Mouse (Mus musculus) limb, embryonic 14.5 days (tissue): ENCODE measurements at regions not wholly inside any gene's neighbourhood (a gene's known extent, or its start where the extent isn't known, plus 50 kb on each side); places are given as distances from the start of the nearest gene placed in this dataset.
A peak's percentile ranks its signal among the peaks of the same experiment; 100 is the strongest.

Experiments
- ATAC-seq: fragments of 200-750 bp; cut with Nextera tagmentation; 2 replicates; pipeline ENCODE4 v1.8.0; 2017; ENCODE audit warnings: low read depth, moderate number of reproducible peaks, moderate TSS enrichment; ENCODE audit not compliant: low FRiP score
- DNase-seq: peaks from one replicate; pipeline ENCODE4 v3.0.0-alpha.2; 2015; ENCODE audit warnings: low spot score
- H3K27ac ChIP-seq: fragments of 300-500 bp; sonication (generic); replicated peaks from 2 replicates; pipeline ENCODE4 v1.5.1; 2014; ENCODE audit warnings: low read depth, mild to moderate bottlenecking, low read length, moderate library complexity, mixed read lengths
- H3K27me3 ChIP-seq: fragments of 300-500 bp; sonication (generic); 2 replicates; pipeline ENCODE4 v1.6.1; 2014; ENCODE audit warnings: low read length, mixed read lengths; ENCODE audit not compliant: control insufficient read depth, insufficient read depth
- H3K36me3 ChIP-seq: fragments of 300-500 bp; sonication (generic); 2 replicates; pipeline ENCODE4 v1.6.1; 2014; ENCODE audit warnings: mild to moderate bottlenecking, low read length, moderate library complexity, mixed read lengths; ENCODE audit not compliant: control insufficient read depth, insufficient read depth
- H3K4me1 ChIP-seq: fragments of 300-500 bp; sonication (generic); 2 replicates; pipeline ENCODE4 v1.6.1; 2014; ENCODE audit warnings: antibody characterized with exemption, low read length, mixed read lengths; ENCODE audit not compliant: control insufficient read depth, insufficient read depth
- H3K4me2 ChIP-seq: fragments of 300-500 bp; sonication (generic); replicated peaks from 2 replicates; pipeline ENCODE4 v1.6.1; 2014; ENCODE audit warnings: low read depth, mild to moderate bottlenecking, low read length, moderate library complexity; ENCODE audit not compliant: severe bottlenecking
- H3K4me3 ChIP-seq: fragments of 300-500 bp; sonication (generic); replicated peaks from 2 replicates; pipeline ENCODE4 v1.5.1; 2014; ENCODE audit warnings: low read length
- H3K9ac ChIP-seq: fragments of 300-500 bp; sonication (generic); 2 replicates; pipeline ENCODE4 v1.6.1; 2014; ENCODE audit warnings: mild to moderate bottlenecking, low read depth, low read length, moderate library complexity; ENCODE audit not compliant: severe bottlenecking
- H3K9me3 ChIP-seq: fragments of 300-500 bp; sonication (generic); 2 replicates; pipeline ENCODE4 v1.6.1; 2016; ENCODE audit warnings: low read length; ENCODE audit not compliant: control insufficient read depth
- POLR2A ChIP-seq: fragments of 200-500 bp; IDR thresholded peaks from 2 replicates; pipeline ENCODE4 v1.8.0; 2012; ENCODE audit warnings: inconsistent platforms, mild to moderate bottlenecking, moderate library complexity, borderline replicate concordance; ENCODE audit not compliant: insufficient read depth, insufficient read length; ENCODE audit errors: extremely low read depth
- WGBS: fragments of 180-500 bp; shearing (Covaris S2); extraction: QIAGEN DNeasy Blood & Tissue Kit; methylation state at CpG from one replicate; pipeline ENCODE4 v1.1.7; 2014; 5-methylcytosine and 5-hydroxymethylcytosine counted together

- H3K4me1 ChIP-seq, result no peaks in the 10 kb centered on the region
- no peaks in the 10 kb centered on the region; the same call in 1 of the 2 replicates for H3K9me3 ChIP-seq
- DNase-seq (no peak), ATAC-seq (no peak)
- H3K27me3 ChIP-seq, result no peaks in the 10 kb centered on the region
- H3K9ac ChIP-seq, result no peak overlapping the region
- no peak overlapping the region for H3K4me3 ChIP-seq
- no peak for TF ChIP-seq POLR2A
- H3K36me3 ChIP-seq, result no peaks in the 10 kb centered on the region
- H3K4me2 ChIP-seq, result no peak overlapping the region
- 51% methylated on average over 3 of the region's 3 CpGs for WGBS
- H3K27ac ChIP-seq, result no peak overlapping the region
Measured at GRCm38 (mm10) chr4:53962458-53962857, 136.6 kb downstream of the Tmem38b start.

- Histone ChIP-seq H3K27me3 (no peaks in the 10 kb centered on the region), H3K9ac (no peak overlapping the region), H3K36me3 (no peaks in the 10 kb centered on the region), H3K9me3 (no peaks in the 10 kb centered on the region; the same call in 1 of the 2 replicates), H3K4me2 (no peak overlapping the region), H3K4me3 (no peak overlapping the region), H3K4me1 (no peaks in the 10 kb centered on the region), H3K27ac (no peak overlapping the region)
- ATAC-seq (no peak), DNase-seq (no peak)
- TF ChIP-seq POLR2A, result no peak
Measured at GRCm38 (mm10) chr4:53970461-53970860, 144.6 kb downstream of the Tmem38b start.

GRCm38 (mm10) chr4:53970960-53971359 is 145.1 kb downstream of the Tmem38b start:
- no peak overlapping the region for H3K27ac ChIP-seq
- H3K36me3 ChIP-seq, result no peaks in the 10 kb centered on the region
- no peaks in the 10 kb centered on the region for H3K27me3 ChIP-seq
- WGBS, result 91% methylated on average over 2 of the region's 2 CpGs
- H3K4me1 ChIP-seq, result no peaks in the 10 kb centered on the region
- no peak overlapping the region for H3K4me3 ChIP-seq
- no peaks in the 10 kb centered on the region; the same call in 1 of the 2 replicates for H3K9me3 ChIP-seq
- DNase-seq (no peak), ATAC-seq (no peak)
- no peak overlapping the region for H3K4me2 ChIP-seq
- TF ChIP-seq POLR2A, result no peak
- H3K9ac ChIP-seq, result no peak overlapping the region

GRCm38 (mm10) chr4:53976036-53976638 is 150.3 kb downstream of the Tmem38b start:
- TF ChIP-seq POLR2A, result no peak
- H3K4me1 ChIP-seq, result no peaks in the 10 kb centered on the region
- ATAC-seq, result no peak
- H3K36me3 ChIP-seq, result no peaks in the 10 kb centered on the region
- no peak overlapping the region for H3K4me3 ChIP-seq
- no peak overlapping the region for H3K9ac ChIP-seq
- peak; percentile 25 for DNase-seq
- H3K4me2 ChIP-seq, result no peak overlapping the region
- WGBS, result 73% methylated on average over 12 of the region's 12 CpGs
- H3K27ac ChIP-seq, result no peak overlapping the region
- H3K27me3 ChIP-seq, result no peaks in the 10 kb centered on the region
- H3K9me3 ChIP-seq, result no peaks in the 10 kb centered on the region

- H3K4me2 ChIP-seq, result no peak overlapping the region
- H3K27me3 ChIP-seq, result no peaks in the 10 kb centered on the region
- no peak overlapping the region for H3K9ac ChIP-seq
- 78% methylated on average over 8 of the region's 8 CpGs for WGBS
- H3K4me1 ChIP-seq, result no peaks in the 10 kb centered on the region
- H3K4me3 ChIP-seq, result no peak overlapping the region
- no peak overlapping the region for H3K27ac ChIP-seq
- no peaks in the 10 kb centered on the region for H3K36me3 ChIP-seq
- ATAC-seq, result no peak
- no peak for TF ChIP-seq POLR2A
- no peak for DNase-seq
- H3K9me3 ChIP-seq, result no peaks in the 10 kb centered on the region
Measured at GRCm38 (mm10) chr4:53986519-53987301, 160.9 kb downstream of the Tmem38b start.
